Mouse (Mus musculus) C2C12 (cell line): ENCODE measurements around the gene Lypd6. TPM values are rescaled to one million over a fixed set of nuclear protein-coding genes. Genes with fewer than 3 reads are reported as not detected.

ENCODE experiments used
- H3K27me3 ChIP-seq: one replicate; pipeline ENCODE4 v1.6.1; 2011; ENCODE audit not compliant: control insufficient read depth, insufficient read depth, insufficient read length
- H3K36me3 ChIP-seq: one replicate; pipeline ENCODE4 v1.6.1; 2011; ENCODE audit not compliant: control insufficient read depth, insufficient read depth
- H3K4me3 ChIP-seq: one replicate; pipeline ENCODE4 v1.5.1; 2011; ENCODE audit warnings: mild to moderate bottlenecking, control low read depth; ENCODE audit not compliant: poor library complexity, insufficient read depth, severe bottlenecking
- H3K79me2 ChIP-seq: one replicate; pipeline ENCODE4 v1.6.1; 2011; ENCODE audit not compliant: control insufficient read depth, insufficient read depth
- H3K79me3 ChIP-seq: one replicate; pipeline ENCODE4 v1.6.1; 2011; ENCODE audit warnings: low read depth, control low read depth
- H3ac ChIP-seq: one replicate; pipeline ENCODE3; 2011; ENCODE audit warnings: low read depth; ENCODE audit not compliant: control insufficient read depth, insufficient read length
- CEBPB ChIP-seq: IDR thresholded peaks from one replicate; pipeline ENCODE4 v1.6.1; 2011; ENCODE audit warnings: low read depth, mild to moderate bottlenecking, control low read depth, moderate library complexity
- CTCF ChIP-seq: IDR thresholded peaks from one replicate; pipeline ENCODE4 v1.5.1; 2011; ENCODE audit not compliant: control insufficient read depth, insufficient read depth, insufficient read length
- FOSL1 ChIP-seq: IDR thresholded peaks from one replicate; pipeline ENCODE4 v1.8.0; 2011; ENCODE audit warnings: mild to moderate bottlenecking, low read length; ENCODE audit not compliant: poor library complexity, insufficient read depth, severe bottlenecking
- MAX ChIP-seq: IDR thresholded peaks from one replicate; pipeline ENCODE4 v1.6.1; 2011; ENCODE audit warnings: mild to moderate bottlenecking, control low read depth
- MYOD1 ChIP-seq: IDR thresholded peaks from one replicate; pipeline ENCODE4 v1.6.1; 2011; ENCODE audit warnings: low read depth; ENCODE audit not compliant: control insufficient read depth, insufficient read length
- MYOG ChIP-seq: IDR thresholded peaks from one replicate; pipeline ENCODE4 v1.6.1; 2011; ENCODE audit not compliant: control insufficient read depth, insufficient read length; ENCODE audit errors: extremely low read depth
- USF1 ChIP-seq: IDR thresholded peaks from one replicate; pipeline ENCODE4 v1.6.1; 2011; ENCODE audit warnings: low read depth, mild to moderate bottlenecking, control low read depth, moderate library complexity
- polyA plus RNA-seq: library from polyadenylated mRNA; unstranded; fragments of >200 nt; fragmentation: generic; extraction: Trizol; gene quantifications from one replicate; pipeline ENCODE4 v1.2.1, GENCODE M21; 2012; ENCODE audit warnings: missing spikeins

Lypd6 gene
- polyA plus RNA-seq, 1 experiment = 0.55 TPM

DNA sequence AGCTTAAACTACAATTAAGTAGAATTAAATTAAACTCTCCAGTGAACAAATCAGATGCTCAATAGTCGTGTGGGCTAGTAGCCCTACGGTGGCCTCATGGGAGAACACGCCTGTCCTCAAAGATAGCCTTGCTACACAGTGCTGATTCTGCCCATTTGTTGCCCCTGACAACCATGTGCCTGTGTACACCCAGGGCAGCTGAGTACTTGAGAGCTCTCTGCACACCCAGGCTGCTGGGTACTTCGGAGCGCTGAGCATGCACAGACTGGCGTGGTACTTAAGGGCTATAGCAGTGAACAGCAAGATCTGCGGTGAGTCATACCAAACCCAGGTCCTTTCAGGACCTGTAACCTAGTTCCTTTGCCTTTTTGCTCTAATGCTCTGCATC, 84.0 kb downstream of the Lypd6 start:
- H3K79me2 ChIP-seq = no peaks in the 10 kb centered on the region
- H3K79me3 ChIP-seq = no peaks in the 10 kb centered on the region
- no peak overlapping the region for H3K4me3 ChIP-seq
- H3K36me3 ChIP-seq = no peaks in the 10 kb centered on the region
- H3K27me3 ChIP-seq = no peaks in the 10 kb centered on the region
- no peak overlapping the region for H3ac ChIP-seq
- TF ChIP-seq MYOD1 (no peak), USF1 (no peak), CTCF (no peak), MYOG (no peak), FOSL1 (no peak), MAX (no peak), CEBPB (no peak)

DNA sequence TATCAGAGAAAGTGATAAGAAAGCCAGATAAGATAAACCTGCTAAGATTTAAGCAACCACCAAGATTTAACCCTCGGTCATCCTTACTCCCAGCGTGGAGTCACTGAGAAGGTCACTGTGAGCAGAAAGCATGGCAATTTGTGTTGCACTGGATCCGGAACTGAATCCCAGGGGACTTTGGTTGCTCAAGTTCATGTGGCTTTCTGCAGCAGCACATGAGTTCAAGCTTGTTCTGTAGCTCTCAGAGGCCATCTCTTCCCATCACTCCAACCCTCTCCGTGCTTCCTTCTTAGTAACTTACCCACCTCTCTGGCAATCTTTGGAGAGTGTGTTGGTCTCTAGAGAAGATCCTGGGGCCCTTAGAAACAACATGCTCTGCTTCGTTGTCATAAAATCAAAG, 84.6 kb downstream of the Lypd6 start:
- no peak overlapping the region for H3ac ChIP-seq
- H3K79me2 ChIP-seq = no peaks in the 10 kb centered on the region
- H3K36me3 ChIP-seq = no peaks in the 10 kb centered on the region
- TF ChIP-seq USF1 (no peak), CEBPB (no peak), CTCF (no peak), MYOG (no peak), FOSL1 (no peak), MYOD1 (no peak)
- no peaks in the 10 kb centered on the region for H3K79me3 ChIP-seq
- no peak overlapping the region for H3K4me3 ChIP-seq
- no peaks in the 10 kb centered on the region for H3K27me3 ChIP-seq

DNA sequence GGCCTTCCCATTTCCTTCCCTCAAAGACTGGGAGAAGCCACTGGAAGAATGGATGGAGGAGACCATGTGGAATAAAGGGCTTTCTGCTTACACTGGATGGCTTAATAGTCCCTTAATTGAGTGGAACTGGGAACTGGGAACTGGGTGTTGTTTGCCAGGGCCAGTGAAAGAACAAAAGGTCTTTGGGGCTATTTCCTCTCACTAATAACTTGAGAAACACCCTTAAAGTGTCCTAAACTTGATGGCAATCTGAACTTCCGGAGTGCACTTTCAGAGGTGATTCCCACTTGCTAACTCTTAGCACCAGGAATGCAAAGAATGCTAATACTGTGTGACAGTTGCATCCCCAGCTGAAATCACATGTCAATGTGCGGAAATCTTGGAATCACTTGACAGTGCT, 85.2 kb downstream of the Lypd6 start:
- Histone ChIP-seq H3K79me3 (no peaks in the 10 kb centered on the region), H3K4me3 (no peak overlapping the region), H3K27me3 (no peaks in the 10 kb centered on the region)

DNA sequence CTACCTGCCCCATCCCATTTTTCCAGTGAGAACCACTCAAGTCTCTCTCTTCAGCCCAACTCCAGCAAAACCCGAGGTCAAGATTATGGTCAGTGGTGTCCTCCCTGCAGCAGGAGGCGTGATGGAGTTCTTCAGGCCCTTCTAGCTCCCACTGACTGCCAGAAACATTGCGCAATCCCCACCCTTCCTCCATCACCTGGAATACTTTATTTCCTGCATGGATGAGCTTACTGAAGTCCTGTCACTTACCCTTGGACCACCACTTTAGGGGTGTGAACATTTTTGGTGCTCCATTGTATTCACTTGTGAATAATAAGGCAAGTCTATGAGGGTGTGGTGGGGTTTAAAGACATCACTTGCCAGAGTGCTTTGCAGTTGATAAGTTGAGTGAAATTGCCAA, 85.7 kb downstream of the Lypd6 start:
- Histone ChIP-seq H3K4me3 (no peak overlapping the region), H3K27me3 (no peaks in the 10 kb centered on the region), H3K79me2 (no peaks in the 10 kb centered on the region), H3K36me3 (no peaks in the 10 kb centered on the region), H3K79me3 (no peaks in the 10 kb centered on the region), H3ac (no peak overlapping the region)
- TF ChIP-seq CEBPB (peak; percentile 78), MAX (no peak)

More for the DNA sequence above, 85.2 kb downstream of the Lypd6 start:
- TF ChIP-seq MYOG = no peak
- no peak for TF ChIP-seq FOSL1
- no peak for TF ChIP-seq CTCF
- no peak for TF ChIP-seq USF1
- TF ChIP-seq CEBPB = no peak
- no peak for TF ChIP-seq MAX
- no peak for TF ChIP-seq MYOD1
- Histone ChIP-seq H3ac (no peak overlapping the region), H3K36me3 (no peaks in the 10 kb centered on the region), H3K79me2 (no peaks in the 10 kb centered on the region)

GRCm38 (mm10) chr2:50156009-50156408, 89.8 kb downstream of the Lypd6 start:
- TF ChIP-seq MYOD1 = peak; percentile 47
- TF ChIP-seq CTCF = no peak
- TF ChIP-seq FOSL1 = no peak
- TF ChIP-seq CEBPB = no peak
- no peak for TF ChIP-seq USF1
- H3K27me3 ChIP-seq = no peaks in the 10 kb centered on the region

GRCm38 (mm10) chr2:50160069-50160468, 93.8 kb downstream of the Lypd6 start:
- TF ChIP-seq MAX = no peak
- no peak for TF ChIP-seq CEBPB
- TF ChIP-seq MYOG = no peak
- TF ChIP-seq FOSL1 = no peak
- no peak for TF ChIP-seq CTCF
- no peak for TF ChIP-seq MYOD1
- no peak for TF ChIP-seq USF1
- no peaks in the 10 kb centered on the region for H3K79me2 ChIP-seq
- H3K79me3 ChIP-seq = no peaks in the 10 kb centered on the region
- no peak overlapping the region for H3K4me3 ChIP-seq
- H3K36me3 ChIP-seq = no peaks in the 10 kb centered on the region
- H3ac ChIP-seq = no peak overlapping the region
- no peaks in the 10 kb centered on the region for H3K27me3 ChIP-seq

More at GRCm38 (mm10) chr2:50156009-50156408, 89.8 kb downstream of the Lypd6 start:
- Histone ChIP-seq H3K4me3 (no peak overlapping the region), H3K79me2 (no peaks in the 10 kb centered on the region), H3ac (no peak overlapping the region), H3K36me3 (no peaks in the 10 kb centered on the region), H3K79me3 (no peaks in the 10 kb centered on the region)
